Mouse (Mus musculus): ENCODE data around the gene Sephs1.

Sephs1 gene

DNA sequence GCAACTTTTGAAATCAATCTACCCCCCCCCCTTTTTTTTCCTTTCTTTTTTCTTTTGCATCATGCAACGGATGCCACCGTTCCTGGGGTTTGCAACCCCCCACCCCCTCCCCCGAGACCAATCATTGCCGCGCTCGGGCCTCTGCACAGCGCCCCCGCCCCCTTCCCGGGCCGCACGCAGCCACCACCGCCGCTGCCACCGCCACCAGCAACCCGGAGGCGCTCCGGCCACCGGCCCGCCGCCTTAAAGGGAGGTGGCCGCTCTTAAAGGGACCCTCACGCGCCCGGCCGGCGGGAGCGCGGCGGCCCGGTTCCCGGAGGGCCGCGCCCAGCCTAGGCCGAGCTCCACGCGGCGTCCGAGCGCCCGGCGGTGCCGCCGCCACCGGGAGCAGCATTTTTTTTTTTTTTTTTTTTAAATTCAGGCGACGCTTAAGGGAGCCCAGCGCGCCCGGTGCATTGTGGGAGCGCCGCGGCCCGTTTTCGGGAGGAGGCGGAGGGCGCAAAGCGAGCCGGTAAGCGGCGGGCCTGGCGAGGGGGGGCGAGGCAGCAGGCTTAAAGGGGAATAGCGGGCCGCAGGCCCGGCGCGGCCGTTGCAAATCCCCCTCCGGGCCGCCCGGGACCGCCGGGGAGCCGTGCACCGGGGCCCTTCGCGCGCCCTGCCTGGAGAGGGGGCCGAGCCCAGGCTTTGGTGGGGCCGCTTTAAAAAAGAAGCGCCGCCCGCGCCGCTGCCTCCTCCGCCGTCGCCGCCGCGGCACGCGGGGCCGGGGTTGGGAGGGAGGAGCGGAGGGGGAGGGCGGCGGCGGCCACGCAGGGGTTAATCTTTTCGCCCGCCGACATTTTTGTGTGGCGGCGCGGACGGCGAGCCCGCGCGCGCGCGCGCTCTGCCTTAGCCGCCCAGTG lies at the start of gene Sephs1:
Gene Sephs1, plus strand, starts transcription at position 215 of the 899 bp plus-strand sequence.
- in situ Hi-C loops (cut with MboI; ENCODE audit: unreplicated experiment in 2 of 2): loop anchor here in 1 of 2 experiments (10.0 kb wide), 1 partner anchor 1457 kb away; the partner anchor contains the start of genes Dclre1c and Meig1

DNA sequence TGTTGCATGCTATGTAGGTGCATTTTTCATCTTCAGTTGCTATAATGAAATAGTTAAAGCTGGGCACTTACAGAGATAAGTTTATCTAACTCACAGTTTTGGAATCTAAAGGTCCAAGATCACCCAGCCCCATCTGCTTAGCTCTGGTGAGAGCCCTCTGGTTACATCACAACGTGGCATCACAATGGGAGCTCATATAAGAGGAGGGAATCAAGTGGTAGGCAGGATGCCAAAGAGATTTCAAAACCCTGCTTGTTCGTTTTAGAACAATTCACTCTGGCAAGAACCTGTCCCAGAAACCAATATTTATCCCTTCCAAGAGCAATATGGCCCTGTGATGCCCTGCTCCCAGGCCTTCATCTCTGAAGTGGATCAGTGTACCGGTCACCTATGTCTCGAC lies 49.2 kb upstream of the Sephs1 start:
- in situ Hi-C loops (cut with MboI; ENCODE audit: unreplicated experiment in 2 of 2): loop anchor here in 1 of 2 experiments (10.0 kb wide), 1 partner anchor 147 kb away; no protein-coding TSS in a partner anchor

GRCm38 (mm10) chr2:4849449-4849848 lies 31.9 kb upstream of the Sephs1 start:
- in situ Hi-C loops (cut with MboI; ENCODE audit: unreplicated experiment in 2 of 2): no loop called here

- in situ Hi-C loops (cut with MboI; ENCODE audit: unreplicated experiment in 2 of 2): loop anchor here in 1 of 2 experiments (25.0 kb wide), 1 partner anchor 1045 kb away; no protein-coding TSS in a partner anchor
Observed at GRCm38 (mm10) chr2:4857186-4857585, 24.2 kb upstream of the Sephs1 start.

- in situ Hi-C loops (cut with MboI; ENCODE audit: unreplicated experiment in 2 of 2): loop anchor here in 1 of 2 experiments (25.0 kb wide), 1 partner anchor 1046 kb away; no protein-coding TSS in a partner anchor
Observed at GRCm38 (mm10) chr2:4858161-4858560, 23.2 kb upstream of the Sephs1 start.

DNA sequence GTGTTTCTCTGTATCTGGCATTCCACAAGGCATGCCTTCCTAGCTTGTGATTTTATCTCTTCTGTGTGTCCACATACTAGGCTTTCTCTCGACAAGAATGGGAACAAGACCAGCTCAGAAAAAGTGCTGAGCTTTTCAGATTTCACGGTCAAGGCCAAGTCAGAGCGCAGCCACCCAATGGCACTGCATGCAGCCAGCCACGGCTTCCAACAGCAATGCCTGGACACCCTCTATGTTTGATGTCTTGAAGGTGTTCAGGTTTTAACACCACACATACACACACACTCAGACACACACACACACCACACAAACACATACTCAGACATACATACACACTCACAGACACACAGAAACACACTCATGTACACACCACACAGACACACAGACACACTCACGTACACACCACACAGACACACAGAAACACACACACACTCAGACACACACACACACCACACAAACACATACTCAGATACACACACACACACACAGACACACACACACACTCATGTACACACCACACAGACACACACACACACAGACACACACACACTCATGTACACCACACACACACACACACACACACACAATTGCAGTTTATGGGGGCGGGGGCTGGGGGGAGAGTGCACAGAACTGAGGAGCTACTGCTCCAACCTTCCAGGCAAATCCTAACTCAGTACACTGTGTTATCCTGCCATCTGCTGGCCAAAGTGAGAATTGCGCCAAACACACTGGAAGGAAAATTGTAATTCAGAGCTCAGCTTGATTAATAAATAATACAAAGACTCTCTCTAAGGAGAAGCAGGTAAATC lies 17.2 kb upstream of the Sephs1 start:
- in situ Hi-C loops (cut with MboI; ENCODE audit: unreplicated experiment in 2 of 2): loop anchor here (5.0 to 25.0 kb wide), 2 partner anchors 367 to 1052 kb away; no protein-coding TSS in a partner anchor

DNA sequence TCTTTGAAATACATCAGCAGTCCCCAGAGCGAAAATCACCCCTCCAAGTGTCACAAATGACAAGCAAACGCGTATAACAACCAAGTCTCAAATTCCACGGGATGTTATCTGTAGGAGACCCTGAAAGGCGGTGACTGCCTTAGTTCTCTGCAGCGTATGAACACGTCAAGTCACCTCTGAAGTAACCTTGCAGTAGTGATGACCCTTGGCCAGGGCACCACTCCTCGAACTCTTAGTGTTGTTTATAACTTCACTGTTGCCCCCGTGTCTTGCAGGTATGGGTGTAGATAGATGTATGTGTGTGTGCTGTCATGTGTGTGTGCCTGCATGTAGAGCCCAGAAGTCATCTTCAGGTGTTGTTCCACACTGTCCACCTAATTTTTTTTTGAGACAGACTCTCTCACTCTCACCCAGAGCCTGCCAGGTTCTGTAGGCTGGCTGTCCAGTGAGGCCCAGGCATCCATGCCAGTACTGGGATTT lies 16.5 kb upstream of the Sephs1 start:
- in situ Hi-C loops (cut with MboI; ENCODE audit: unreplicated experiment in 2 of 2): loop anchor here (5.0 to 25.0 kb wide), 3 partner anchors 368 to 1518 kb away; no protein-coding TSS in a partner anchor

- in situ Hi-C loops (cut with MboI; ENCODE audit: unreplicated experiment in 2 of 2): loop anchor here (5.0 to 25.0 kb wide), 3 partner anchors 371 to 1521 kb away; no protein-coding TSS in a partner anchor
Observed at GRCm38 (mm10) chr2:4868028-4868725, 13.2 kb upstream of the Sephs1 start.

- in situ Hi-C loops (cut with MboI; ENCODE audit: unreplicated experiment in 2 of 2): loop anchor here (10.0 to 25.0 kb wide), 4 partner anchors 218 to 1528 kb away; partner anchors contain the start of gene Prpf18 (in 1 of the 2)
Observed at GRCm38 (mm10) chr2:4872740-4873139, 8.6 kb upstream of the Sephs1 start.

GRCm38 (mm10) chr2:4873331-4873730 lies 8.0 kb upstream of the Sephs1 start:
- in situ Hi-C loops (cut with MboI; ENCODE audit: unreplicated experiment in 2 of 2): loop anchor here (10.0 to 25.0 kb wide), 4 partner anchors 219 to 1529 kb away; partner anchors contain the start of gene Prpf18 (in 1 of the 2)

- in situ Hi-C loops (cut with MboI; ENCODE audit: unreplicated experiment in 2 of 2): loop anchor here (10.0 kb wide), 3 partner anchors 220 to 1530 kb away; partner anchors contain the start of gene Prpf18 (in 1 of the 2)
Observed at GRCm38 (mm10) chr2:4875090-4875489, 6.3 kb upstream of the Sephs1 start.

- in situ Hi-C loops (cut with MboI; ENCODE audit: unreplicated experiment in 2 of 2): loop anchor here (10.0 kb wide), 3 partner anchors 221 to 1531 kb away; partner anchors contain the start of gene Prpf18 (in 1 of the 2)
Observed at GRCm38 (mm10) chr2:4876131-4876530, 5.2 kb upstream of the Sephs1 start.

DNA sequence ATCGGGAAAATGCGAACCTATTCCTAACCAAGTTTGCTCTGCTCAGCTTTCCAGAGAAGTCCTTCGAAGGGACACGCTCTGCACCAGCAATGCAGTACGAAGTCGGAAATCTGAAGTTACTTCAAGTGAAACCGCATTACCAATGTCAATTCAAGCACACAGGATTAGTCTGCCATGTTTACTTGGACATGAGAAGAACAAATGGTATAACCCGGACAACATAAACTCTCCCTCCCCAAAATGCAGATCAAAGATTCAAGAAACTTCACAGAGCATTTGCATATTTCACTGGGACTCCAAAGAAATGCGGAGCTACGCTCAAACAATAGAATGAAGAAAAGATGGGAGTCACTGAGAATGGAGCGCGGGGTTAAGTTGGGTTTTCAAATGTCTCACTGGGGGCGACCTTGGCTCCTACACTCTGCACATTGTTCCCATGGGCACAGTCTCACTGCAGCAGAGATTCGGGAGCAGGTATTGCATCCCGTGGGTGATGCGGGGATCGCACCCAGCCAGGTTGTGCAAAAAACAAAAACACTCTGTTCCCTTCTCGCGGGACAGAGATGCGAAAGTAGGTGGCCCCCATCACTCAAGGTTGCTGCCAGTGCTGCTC lies 521 bp upstream of the Sephs1 start:
- in situ Hi-C loops (cut with MboI; ENCODE audit: unreplicated experiment in 2 of 2): loop anchor here in 1 of 2 experiments (10.0 kb wide), 1 partner anchor 1456 kb away; the partner anchor contains the start of genes Dclre1c and Meig1

DNA sequence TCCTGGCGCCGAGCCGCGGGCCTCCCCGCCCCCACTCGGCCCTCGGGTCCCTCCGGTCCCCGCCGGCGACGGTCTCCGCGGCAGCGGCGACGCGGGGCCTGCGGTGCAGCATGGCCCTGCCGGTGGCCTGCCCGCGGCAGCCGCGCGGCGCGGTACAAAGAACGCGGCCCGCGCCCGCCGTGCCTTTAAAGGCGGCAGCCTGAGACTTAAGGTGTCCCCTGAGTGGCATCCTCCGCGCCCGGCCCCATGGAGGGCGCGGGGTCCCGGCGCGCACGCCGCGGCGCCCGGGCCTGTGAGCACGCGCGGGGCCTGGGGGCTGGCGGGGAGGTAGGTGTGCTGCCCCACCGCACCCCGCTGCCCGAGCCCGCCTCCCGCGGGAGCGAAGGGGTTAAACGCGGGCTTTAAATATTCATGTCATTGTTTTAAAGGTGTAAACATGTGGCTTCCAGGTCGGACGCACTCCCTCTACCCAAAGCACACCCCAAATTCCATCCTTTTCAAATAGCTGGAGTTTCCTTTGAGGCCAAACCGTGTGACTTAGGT lies 956 bp downstream of the Sephs1 start:
- in situ Hi-C loops (cut with MboI; ENCODE audit: unreplicated experiment in 2 of 2): loop anchor here in 1 of 2 experiments (10.0 kb wide), 1 partner anchor 1458 kb away; the partner anchor contains the start of genes Dclre1c and Meig1

- in situ Hi-C loops (cut with MboI; ENCODE audit: unreplicated experiment in 2 of 2): loop anchor here in 1 of 2 experiments (10.0 kb wide), 1 partner anchor 1458 kb away; the partner anchor contains the start of genes Dclre1c and Meig1
Observed at GRCm38 (mm10) chr2:4883009-4883704, 1.8 kb downstream of the Sephs1 start.

DNA sequence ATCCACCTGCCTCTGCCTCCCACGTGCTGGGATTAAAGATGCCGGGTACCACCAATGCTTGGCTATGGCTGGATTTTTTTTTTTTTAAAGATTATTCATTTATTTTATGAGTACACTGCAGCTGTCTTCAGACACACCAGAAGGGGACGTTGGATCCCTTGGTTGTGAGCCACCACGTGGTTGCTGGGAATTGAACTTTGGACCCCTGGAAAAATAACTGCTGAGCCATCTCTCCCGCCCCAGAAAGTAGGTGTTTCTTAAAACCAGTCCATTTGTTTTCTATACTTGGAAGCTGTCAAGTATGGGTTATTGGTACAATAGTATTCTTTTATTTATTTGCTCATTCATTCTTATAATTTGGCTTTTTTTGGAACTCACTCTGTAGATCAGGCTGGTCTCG lies 5.5 kb downstream of the Sephs1 start:
- in situ Hi-C loops (cut with MboI; ENCODE audit: unreplicated experiment in 2 of 2): loop anchor here in 1 of 2 experiments (10.0 kb wide), 1 partner anchor 1462 kb away; the partner anchor contains the start of genes Dclre1c and Meig1

GRCm38 (mm10) chr2:4895598-4895997 lies 14.2 kb downstream of the Sephs1 start:
- in situ Hi-C loops (cut with MboI; ENCODE audit: unreplicated experiment in 2 of 2): no loop called here

DNA sequence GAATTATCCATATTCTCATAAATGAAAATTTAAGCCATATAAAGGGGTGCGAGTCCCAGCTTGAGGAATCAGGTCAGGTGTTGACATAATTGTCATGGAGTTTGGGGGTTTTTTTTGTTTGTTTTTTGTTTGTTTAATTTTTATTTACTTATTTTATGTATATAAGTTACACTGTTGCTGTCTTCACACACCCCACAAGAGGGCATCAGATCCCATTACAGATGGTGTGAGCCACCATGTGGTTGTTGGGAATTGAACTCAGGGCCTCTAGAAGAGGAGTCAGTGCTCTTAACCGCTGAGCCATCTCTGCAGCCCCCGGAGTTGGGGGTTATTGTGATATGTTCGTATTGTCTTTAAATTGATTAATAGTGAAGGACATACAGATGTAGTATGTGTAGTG lies 15.6 kb downstream of the Sephs1 start:
- in situ Hi-C loops (cut with MboI; ENCODE audit: unreplicated experiment in 2 of 2): no loop called here

Data from v-Abl transformed pro-B cells (cell line).